Mouse (Mus musculus): Measurements from ENCODE around the gene Pde4b. TPM values are rescaled to one million over a fixed set of nuclear protein-coding genes. Genes with fewer than 3 reads are reported as not detected.
A peak's percentile ranks its signal among the peaks of the same experiment; 100 is the strongest.
"Not testable (repeated sequence)": the region's sequence is repeated elsewhere in the genome, so short reads cannot be mapped to it uniquely, and the experiment has no call there.

The Pde4b gene
- total and polyA plus RNA-seq, 2 experiments from 2014 or later, result 49.7 to 76.2 TPM

GRCm38 (mm10) chr4:102486134-102486920 is 399.0 kb downstream of the Pde4b start:
- Histone ChIP-seq H3K9me3 (ENCODE audit: low read length) (no peaks in the 10 kb centered on the region), H3K36me3 (ENCODE audit: insufficient read depth) (no peaks in the 10 kb centered on the region), H3K4me3 (ENCODE audit: low read depth, low read length) (no peak overlapping the region), H3K27ac (ENCODE audit: low read depth, low read length) (no peak overlapping the region), H3K4me2 (ENCODE audit: low read depth) (no peak overlapping the region), H3K4me1 (ENCODE audit: insufficient read depth) (peaks cover 2% of the 10 kb centered on the region; the same call in 1 of the 2 replicates), H3K9ac (no peak overlapping the region), H3K27me3 (ENCODE audit: insufficient read depth, low read length) (no peaks in the 10 kb centered on the region)
- WGBS, result 17% methylated on average over 4 of the region's 4 CpGs
- peak; percentile 66 for TF ChIP-seq CTCF (IDR thresholded peaks at IDR 0.05; ENCODE audit: low read depth)
- ATAC-seq, result peak; percentile 50
- DNase-seq, result peak; percentile 46

GRCm38 (mm10) chr4:102486921-102487240 is 399.5 kb downstream of the Pde4b start:
- TF ChIP-seq CTCF (IDR thresholded peaks at IDR 0.05; ENCODE audit: low read depth), result no peak
- no peak overlapping the region for H3K9ac ChIP-seq

GRCm38 (mm10) chr4:102488000-102488399 is 400.7 kb downstream of the Pde4b start:
- no peaks in the 10 kb centered on the region for H3K27me3 ChIP-seq (ENCODE audit: insufficient read depth, low read length)
- no peaks in the 10 kb centered on the region for H3K36me3 ChIP-seq (ENCODE audit: insufficient read depth)
- 37% methylated on average over 2 of the region's 2 CpGs for WGBS
- H3K27ac ChIP-seq (ENCODE audit: low read depth, low read length), result no peak overlapping the region
- no peak overlapping the region for H3K4me2 ChIP-seq (ENCODE audit: low read depth)
- no peak for DNase-seq
- no peak for ATAC-seq
- peak; percentile 41 for TF ChIP-seq CTCF (IDR thresholded peaks at IDR 0.05; ENCODE audit: low read depth)
- H3K9me3 ChIP-seq (ENCODE audit: low read length), result no peaks in the 10 kb centered on the region
- no peak overlapping the region for H3K4me3 ChIP-seq (ENCODE audit: low read depth, low read length)
- no peak overlapping the region for H3K9ac ChIP-seq
- H3K4me1 ChIP-seq (ENCODE audit: insufficient read depth), result peaks cover 2% of the 10 kb centered on the region; the same call in 1 of the 2 replicates

More at GRCm38 (mm10) chr4:102486921-102487240, 399.5 kb downstream of the Pde4b start:
- Histone ChIP-seq H3K4me3 (ENCODE audit: low read depth, low read length) (no peak overlapping the region), H3K36me3 (ENCODE audit: insufficient read depth) (no peaks in the 10 kb centered on the region), H3K4me1 (ENCODE audit: insufficient read depth) (peaks cover 2% of the 10 kb centered on the region; the same call in 1 of the 2 replicates), H3K27ac (ENCODE audit: low read depth, low read length) (no peak overlapping the region), H3K4me2 (ENCODE audit: low read depth) (no peak overlapping the region), H3K27me3 (ENCODE audit: insufficient read depth, low read length) (no peaks in the 10 kb centered on the region), H3K9me3 (ENCODE audit: low read length) (no peaks in the 10 kb centered on the region)
- 45% methylated on average over 3 of the region's 3 CpGs for WGBS
- ATAC-seq (no peak), DNase-seq (no peak)

GRCm38 (mm10) chr4:102491468-102492123 is 404.3 kb downstream of the Pde4b start:
- Histone ChIP-seq H3K9me3 (ENCODE audit: low read length) (no peaks in the 10 kb centered on the region), H3K4me1 (ENCODE audit: insufficient read depth) (peaks cover 8% of the 10 kb centered on the region), H3K9ac (no peak overlapping the region), H3K4me2 (ENCODE audit: low read depth) (no peak overlapping the region), H3K27me3 (ENCODE audit: insufficient read depth, low read length) (no peaks in the 10 kb centered on the region), H3K4me3 (ENCODE audit: low read depth, low read length) (no peak overlapping the region), H3K36me3 (ENCODE audit: insufficient read depth) (no peaks in the 10 kb centered on the region), H3K27ac (ENCODE audit: low read depth, low read length) (no peak overlapping the region)
- TF ChIP-seq CTCF (IDR thresholded peaks at IDR 0.05; ENCODE audit: low read depth), result no peak
- DNase-seq (no peak), ATAC-seq (no peak)
- 73% methylated on average over 11 of the region's 11 CpGs for WGBS

GRCm38 (mm10) chr4:102492911-102493310 is 405.6 kb downstream of the Pde4b start:
- TF ChIP-seq CTCF (IDR thresholded peaks at IDR 0.05; ENCODE audit: low read depth), result no peak
- 32% methylated on average over 5 of the region's 5 CpGs for WGBS
- Histone ChIP-seq H3K36me3 (ENCODE audit: insufficient read depth) (no peaks in the 10 kb centered on the region), H3K27ac (ENCODE audit: low read depth, low read length) (no peak overlapping the region), H3K27me3 (ENCODE audit: insufficient read depth, low read length) (no peaks in the 10 kb centered on the region), H3K4me2 (ENCODE audit: low read depth) (no peak overlapping the region), H3K4me3 (ENCODE audit: low read depth, low read length) (no peak overlapping the region), H3K9ac (no peak overlapping the region), H3K9me3 (ENCODE audit: low read length) (no peaks in the 10 kb centered on the region), H3K4me1 (ENCODE audit: insufficient read depth) (peaks cover 8% of the 10 kb centered on the region; the same call in 1 of the 2 replicates)
- ATAC-seq (no peak), DNase-seq (no peak)

- no peak overlapping the region for H3K27ac ChIP-seq (ENCODE audit: low read depth, low read length)
- ATAC-seq, result peak; percentile 46; the same call in 1 of the 2 replicates
These were observed 406.2 kb downstream of the Pde4b start for GRCm38 (mm10) chr4:102493342-102494128.

GRCm38 (mm10) chr4:102494203-102494602 is 406.9 kb downstream of the Pde4b start:
- H3K36me3 ChIP-seq (ENCODE audit: insufficient read depth); H3K4me3 ChIP-seq (ENCODE audit: low read depth, low read length); H3K4me1 ChIP-seq (ENCODE audit: insufficient read depth); H3K9ac ChIP-seq; H3K27me3 ChIP-seq (ENCODE audit: insufficient read depth, low read length); DNase-seq; H3K9me3 ChIP-seq (ENCODE audit: low read length); H3K27ac ChIP-seq (ENCODE audit: low read depth, low read length); H3K4me2 ChIP-seq (ENCODE audit: low read depth): not testable (repeated sequence)
- WGBS, result 90% methylated on average over 9 of the region's 10 CpGs
- peak; percentile 27; the same call in 1 of the 2 replicates for ATAC-seq

More at GRCm38 (mm10) chr4:102493342-102494128, 406.2 kb downstream of the Pde4b start:
- H3K9me3 ChIP-seq (ENCODE audit: low read length), result no peaks in the 10 kb centered on the region
- H3K27me3 ChIP-seq (ENCODE audit: insufficient read depth, low read length), result no peaks in the 10 kb centered on the region
- H3K4me3 ChIP-seq (ENCODE audit: low read depth, low read length), result no peak overlapping the region
- peaks cover 8% of the 10 kb centered on the region; the same call in 1 of the 2 replicates for H3K4me1 ChIP-seq (ENCODE audit: insufficient read depth)
- peak; percentile 95 for TF ChIP-seq CTCF (IDR thresholded peaks at IDR 0.05; ENCODE audit: low read depth)
- peak; percentile 87 for DNase-seq
- no peak overlapping the region for H3K9ac ChIP-seq
- 48% methylated on average over 4 of the region's 4 CpGs for WGBS
- no peaks in the 10 kb centered on the region for H3K36me3 ChIP-seq (ENCODE audit: insufficient read depth)
- H3K4me2 ChIP-seq (ENCODE audit: low read depth), result no peak overlapping the region
